Mouse (Mus musculus) ES-Bruce4 (cell line): ENCODE measurements around the gene Sh3d21.

ENCODE experiments used
- CTCF ChIP-seq: IDR thresholded peaks from one replicate; pipeline ENCODE4 v1.8.1; 2011; ENCODE audit warnings: low read depth, low read length
- EP300 ChIP-seq: IDR thresholded peaks from 2 replicates; pipeline ENCODE4 v1.6.1; 2011; ENCODE audit warnings: low read depth, low read length; ENCODE audit not compliant: insufficient read depth
- POLR2A ChIP-seq: IDR thresholded peaks from one replicate; pipeline ENCODE4 v1.8.1; 2011; ENCODE audit warnings: low read length; ENCODE audit not compliant: insufficient read depth

- TF ChIP-seq CTCF (no peak), POLR2A (no peak), EP300 (no peak)
These were observed 36.3 kb upstream of the Sh3d21 start for GRCm38 (mm10) chr4:126199556-126199955.
